Mouse (Mus musculus): ENCODE measurements at regions not wholly inside any gene's neighbourhood (a gene's known extent, or its start where the extent isn't known, plus 50 kb on each side); places are given as distances from the start of the nearest gene placed in this dataset.

- H3K4me3 ChIP-seq (ENCODE audit: low read depth, low read length), result no peak overlapping the region
- ATAC-seq (ENCODE audit: extremely low read depth, insufficient number of reproducible peaks, low FRiP score, poor library complexity, severe bottlenecking) (no peak), DNase-seq (ENCODE audit: low spot score) (no peak)
- no peaks in the 10 kb centered on the region for H3K36me3 ChIP-seq (replicated peaks)
- H3K27me3 ChIP-seq (ENCODE audit: insufficient read depth, low read length), result peaks cover 9% of the 10 kb centered on the region
- no peaks in the 10 kb centered on the region for H3K9me3 ChIP-seq (replicated peaks)
- no peak for TF ChIP-seq TAL1 (conservative IDR thresholded peaks at IDR 0.05; ENCODE audit: low read depth, low read length)
- TF ChIP-seq GATA1 (IDR thresholded peaks at IDR 0.05; ENCODE audit: borderline replicate concordance, low read length), result no peak
- no peak for TF ChIP-seq GATA2 (IDR thresholded peaks at IDR 0.05; ENCODE audit: borderline replicate concordance, low read depth, low read length)
- no peak for TF ChIP-seq POLR2AphosphoS5 (IDR thresholded peaks at IDR 0.05; ENCODE audit: insufficient replicate concordance, low read depth, low read length)
- TF ChIP-seq CTCF (IDR thresholded peaks at IDR 0.05; ENCODE audit: low read depth, low read length), result no peak
- H3K4me1 ChIP-seq (ENCODE audit: insufficient read depth, low read depth, low read length), result peaks cover 4% of the 10 kb centered on the region
These were observed 92.9 kb downstream of the Mbip start for GRCm38 (mm10) chr12:56252612-56253444.

GRCm38 (mm10) chr12:56250262-56250661 is 95.4 kb downstream of the Mbip start:
- no peaks in the 10 kb centered on the region for H3K9me3 ChIP-seq (replicated peaks)
- ATAC-seq (ENCODE audit: extremely low read depth, insufficient number of reproducible peaks, low FRiP score, poor library complexity, severe bottlenecking) (no peak), DNase-seq (ENCODE audit: low spot score) (no peak)
- no peaks in the 10 kb centered on the region for H3K36me3 ChIP-seq (replicated peaks)
- TF ChIP-seq GATA1 (IDR thresholded peaks at IDR 0.05; ENCODE audit: borderline replicate concordance, low read length), result no peak
- no peak for TF ChIP-seq POLR2AphosphoS5 (IDR thresholded peaks at IDR 0.05; ENCODE audit: insufficient replicate concordance, low read depth, low read length)
- TF ChIP-seq GATA2 (IDR thresholded peaks at IDR 0.05; ENCODE audit: borderline replicate concordance, low read depth, low read length), result no peak
- TF ChIP-seq TAL1 (conservative IDR thresholded peaks at IDR 0.05; ENCODE audit: low read depth, low read length), result no peak
- TF ChIP-seq CTCF (IDR thresholded peaks at IDR 0.05; ENCODE audit: low read depth, low read length), result no peak
- H3K27me3 ChIP-seq (ENCODE audit: insufficient read depth, low read length), result peaks cover 14% of the 10 kb centered on the region
- H3K4me1 ChIP-seq (ENCODE audit: insufficient read depth, low read depth, low read length), result peaks cover 4% of the 10 kb centered on the region
- H3K4me3 ChIP-seq (ENCODE audit: low read depth, low read length), result no peak overlapping the region

GRCm38 (mm10) chr12:56246406-56246805 is 99.3 kb downstream of the Mbip start:
- ATAC-seq (ENCODE audit: extremely low read depth, insufficient number of reproducible peaks, low FRiP score, poor library complexity, severe bottlenecking) (no peak), DNase-seq (ENCODE audit: low spot score) (no peak)
- H3K9me3 ChIP-seq (replicated peaks), result no peaks in the 10 kb centered on the region
- H3K4me3 ChIP-seq (ENCODE audit: low read depth, low read length), result no peak overlapping the region
- TF ChIP-seq TAL1 (conservative IDR thresholded peaks at IDR 0.05; ENCODE audit: low read depth, low read length) (no peak), GATA1 (IDR thresholded peaks at IDR 0.05; ENCODE audit: borderline replicate concordance, low read length) (no peak), POLR2AphosphoS5 (IDR thresholded peaks at IDR 0.05; ENCODE audit: insufficient replicate concordance, low read depth, low read length) (no peak), CTCF (IDR thresholded peaks at IDR 0.05; ENCODE audit: low read depth, low read length) (no peak), GATA2 (IDR thresholded peaks at IDR 0.05; ENCODE audit: borderline replicate concordance, low read depth, low read length) (no peak)
- H3K27me3 ChIP-seq (ENCODE audit: insufficient read depth, low read length), result peaks cover 15% of the 10 kb centered on the region
- H3K4me1 ChIP-seq (ENCODE audit: insufficient read depth, low read depth, low read length), result peaks cover under 1% of the 10 kb centered on the region
- H3K36me3 ChIP-seq (replicated peaks), result no peaks in the 10 kb centered on the region

- H3K4me1 ChIP-seq (ENCODE audit: insufficient read depth, low read depth, low read length), result no peaks in the 10 kb centered on the region
- DNase-seq (ENCODE audit: low spot score), result no peak
- H3K27me3 ChIP-seq (ENCODE audit: insufficient read depth, low read length), result peaks cover 13% of the 10 kb centered on the region
- H3K4me3 ChIP-seq (ENCODE audit: low read depth, low read length), result no peak overlapping the region
- H3K36me3 ChIP-seq (replicated peaks), result no peaks in the 10 kb centered on the region
- TF ChIP-seq TAL1 (conservative IDR thresholded peaks at IDR 0.05; ENCODE audit: low read depth, low read length), result no peak
- no peak for TF ChIP-seq GATA2 (IDR thresholded peaks at IDR 0.05; ENCODE audit: borderline replicate concordance, low read depth, low read length)
- TF ChIP-seq GATA1 (IDR thresholded peaks at IDR 0.05; ENCODE audit: borderline replicate concordance, low read length), result no peak
- TF ChIP-seq CTCF (IDR thresholded peaks at IDR 0.05; ENCODE audit: low read depth, low read length), result no peak
- TF ChIP-seq POLR2AphosphoS5 (IDR thresholded peaks at IDR 0.05; ENCODE audit: insufficient replicate concordance, low read depth, low read length), result no peak
- no peak for ATAC-seq (ENCODE audit: extremely low read depth, insufficient number of reproducible peaks, low FRiP score, poor library complexity, severe bottlenecking)
- no peaks in the 10 kb centered on the region for H3K9me3 ChIP-seq (replicated peaks)
These were observed 102.9 kb downstream of the Mbip start for GRCm38 (mm10) chr12:56242803-56243202.

- TF ChIP-seq GATA1 (IDR thresholded peaks at IDR 0.05; ENCODE audit: borderline replicate concordance, low read length), result no peak
- peak; percentile 54 for TF ChIP-seq CTCF (IDR thresholded peaks at IDR 0.05; ENCODE audit: low read depth, low read length)
- ATAC-seq (ENCODE audit: extremely low read depth, insufficient number of reproducible peaks, low FRiP score, poor library complexity, severe bottlenecking) (peak; percentile 54), DNase-seq (ENCODE audit: low spot score) (peak; percentile 11)
- Histone ChIP-seq H3K9me3 (replicated peaks) (no peaks in the 10 kb centered on the region), H3K36me3 (replicated peaks) (no peaks in the 10 kb centered on the region), H3K4me1 (ENCODE audit: insufficient read depth, low read depth, low read length) (no peaks in the 10 kb centered on the region), H3K4me3 (ENCODE audit: low read depth, low read length) (no peak overlapping the region), H3K27me3 (ENCODE audit: insufficient read depth, low read length) (peaks cover 8% of the 10 kb centered on the region)
These were observed 104.0 kb downstream of the Mbip start for GRCm38 (mm10) chr12:56241735-56242134.

- TF ChIP-seq CTCF (IDR thresholded peaks at IDR 0.05; ENCODE audit: low read depth, low read length) (no peak), TAL1 (conservative IDR thresholded peaks at IDR 0.05; ENCODE audit: low read depth, low read length) (no peak)
- Histone ChIP-seq H3K36me3 (replicated peaks) (no peaks in the 10 kb centered on the region), H3K27me3 (ENCODE audit: insufficient read depth, low read length) (peaks cover 11% of the 10 kb centered on the region), H3K4me1 (ENCODE audit: insufficient read depth, low read depth, low read length) (no peaks in the 10 kb centered on the region), H3K4me3 (ENCODE audit: low read depth, low read length) (no peak overlapping the region), H3K9me3 (replicated peaks) (no peaks in the 10 kb centered on the region)
- DNase-seq (ENCODE audit: low spot score) (no peak), ATAC-seq (ENCODE audit: extremely low read depth, insufficient number of reproducible peaks, low FRiP score, poor library complexity, severe bottlenecking) (no peak)
These were observed 105.5 kb downstream of the Mbip start for GRCm38 (mm10) chr12:56240206-56240605.
